Mouse (Mus musculus): ENCODE measurements around the gene Entpd3. TPM values are rescaled to one million over a fixed set of nuclear protein-coding genes. Genes with fewer than 3 reads are reported as not detected.

Entpd3 gene
- polyA plus RNA-seq, 1 experiment from 2014 or later, result 0.53 TPM

DNA sequence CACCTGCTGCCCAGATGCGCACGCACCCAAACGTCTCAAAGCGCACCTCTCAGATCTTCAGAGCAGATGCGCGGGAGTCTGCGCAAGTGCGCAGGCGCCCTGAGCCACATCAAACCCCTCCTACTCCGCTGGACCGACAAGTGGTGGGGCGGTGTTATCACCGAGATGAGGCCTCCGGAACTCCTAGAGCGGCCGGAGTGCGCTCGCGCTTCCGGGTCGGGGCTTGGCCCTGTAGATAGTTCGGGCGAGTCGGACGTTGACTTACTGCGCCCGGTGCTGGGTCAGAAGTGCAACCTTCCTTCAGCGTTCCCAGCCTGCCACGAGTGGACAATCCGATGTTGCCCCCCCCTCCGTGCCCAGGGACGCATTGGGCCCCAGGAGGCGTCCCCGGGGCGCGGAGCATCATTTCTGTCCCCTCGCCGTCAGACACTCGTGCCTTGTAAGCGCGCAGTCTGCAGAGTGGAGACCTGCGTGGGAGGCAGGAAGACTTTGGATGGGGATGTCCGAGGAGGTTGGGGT lies 37.6 kb downstream of the Entpd3 start:
- no peaks in the 10 kb centered on the region for H3K9me3 ChIP-seq (replicated peaks; ENCODE audit: control insufficient read depth, low read length)
- peak overlapping the region; percentile 79 for H3K9ac ChIP-seq (replicated peaks; ENCODE audit: low read length)
- ATAC-seq (replicated peaks; ENCODE audit: insufficient number of reproducible peaks, low FRiP score, low TSS enrichment, low read depth) (peak; percentile 81), DNase-seq (ENCODE audit: low spot score) (peak; percentile 96)
- H3K4me3 ChIP-seq (ENCODE audit: low read depth, low read length), result peak overlapping the region; percentile 48
- H3K4me2 ChIP-seq (ENCODE audit: low read depth, low read length), result peak overlapping the region; percentile 86
- 0 out of 2 replicates have a peak overlapping the region, but pooled peaks have one; percentile 52 for H3K27ac ChIP-seq (replicated peaks; ENCODE audit: low read depth, low read length)
- peaks cover 7% of the 10 kb centered on the region for H3K36me3 ChIP-seq (replicated peaks; ENCODE audit: control insufficient read depth, insufficient read depth, low read depth, low read length)
- H3K4me1 ChIP-seq (ENCODE audit: control insufficient read depth, insufficient read depth, low read length), result no peaks in the 10 kb centered on the region
- no peaks in the 10 kb centered on the region for H3K27me3 ChIP-seq (ENCODE audit: control insufficient read depth, insufficient read depth, low read length)
- under 1% methylated on average over 43 of the region's 43 CpGs for WGBS

DNA sequence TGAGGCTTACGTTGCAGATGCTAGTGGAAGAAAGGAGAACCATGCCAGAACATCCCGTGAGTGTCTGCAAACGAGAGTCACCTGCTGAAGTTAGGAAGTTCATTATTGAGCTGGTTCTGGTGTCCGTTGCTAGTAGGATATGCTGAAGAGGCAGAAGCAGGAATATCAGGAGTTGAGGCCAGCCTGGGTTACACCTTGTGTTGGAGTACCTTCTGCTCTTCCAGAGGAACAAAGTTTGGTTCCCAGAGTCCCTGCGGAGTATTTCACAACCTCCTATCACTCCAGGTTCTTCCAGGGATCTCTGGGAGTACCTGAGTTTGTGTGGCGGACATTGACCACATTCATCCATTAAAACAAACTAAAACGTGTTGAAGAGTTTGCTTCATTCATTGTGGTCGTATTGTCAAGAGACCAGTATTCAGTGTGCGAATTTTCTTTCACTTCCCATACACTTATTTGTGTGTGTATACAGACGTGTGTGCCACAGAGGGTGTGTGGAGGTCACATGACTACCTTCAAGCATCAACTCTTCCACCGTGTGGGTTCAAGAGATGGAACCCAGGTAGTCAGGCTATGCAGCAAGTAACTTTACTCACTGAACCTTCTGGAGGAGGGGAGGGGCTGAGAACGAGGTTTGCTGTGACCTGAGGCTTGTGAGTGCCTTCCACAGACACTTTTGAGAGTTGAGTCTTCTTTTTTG lies 38.2 kb downstream of the Entpd3 start:
- Histone ChIP-seq H3K4me2 (ENCODE audit: low read depth, low read length) (peak overlapping the region; percentile 86), H3K36me3 (replicated peaks; ENCODE audit: control insufficient read depth, insufficient read depth, low read depth, low read length) (peaks cover 7% of the 10 kb centered on the region), H3K4me1 (ENCODE audit: control insufficient read depth, insufficient read depth, low read length) (no peaks in the 10 kb centered on the region; the same call in 1 of the 2 replicates), H3K4me3 (ENCODE audit: low read depth, low read length) (peak overlapping the region; percentile 48), H3K9me3 (replicated peaks; ENCODE audit: control insufficient read depth, low read length) (no peaks in the 10 kb centered on the region), H3K27me3 (ENCODE audit: control insufficient read depth, insufficient read depth, low read length) (no peaks in the 10 kb centered on the region), H3K27ac (replicated peaks; ENCODE audit: low read depth, low read length) (0 out of 2 replicates have a peak overlapping the region, but pooled peaks have one; percentile 52), H3K9ac (replicated peaks; ENCODE audit: low read length) (peak overlapping the region; percentile 79)
- ATAC-seq (replicated peaks; ENCODE audit: insufficient number of reproducible peaks, low FRiP score, low TSS enrichment, low read depth) (no peak), DNase-seq (ENCODE audit: low spot score) (no peak)
- 52% methylated on average over 12 of the region's 12 CpGs for WGBS

DNA sequence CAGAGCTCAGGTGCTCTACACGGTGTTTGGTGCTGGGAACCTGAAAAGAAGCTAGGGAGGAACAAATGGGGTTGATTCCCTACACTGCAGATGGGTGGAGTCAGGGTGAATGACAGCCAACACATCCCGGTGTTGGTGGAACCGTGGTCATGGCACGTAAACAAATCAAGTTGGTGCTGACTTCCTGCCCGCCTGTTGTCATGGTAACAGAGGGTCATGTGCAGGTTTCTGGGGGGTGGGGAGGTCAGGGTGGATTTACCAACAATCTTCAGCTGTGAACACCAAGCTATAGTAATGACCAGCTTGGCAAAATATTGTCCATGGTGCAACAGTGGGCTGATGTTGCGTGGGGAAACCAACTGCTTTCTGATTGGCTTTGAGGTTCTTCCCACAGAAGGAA lies 39.1 kb downstream of the Entpd3 start:
- 63% methylated on average over 6 of the region's 6 CpGs for WGBS
- H3K4me2 ChIP-seq (ENCODE audit: low read depth, low read length), result no peak overlapping the region
- H3K36me3 ChIP-seq (replicated peaks; ENCODE audit: control insufficient read depth, insufficient read depth, low read depth, low read length), result peaks cover 7% of the 10 kb centered on the region
- DNase-seq (ENCODE audit: low spot score), result no peak
- H3K27me3 ChIP-seq (ENCODE audit: control insufficient read depth, insufficient read depth, low read length), result no peaks in the 10 kb centered on the region
- H3K9me3 ChIP-seq (replicated peaks; ENCODE audit: control insufficient read depth, low read length), result no peaks in the 10 kb centered on the region
- no peak overlapping the region for H3K27ac ChIP-seq (replicated peaks; ENCODE audit: low read depth, low read length)
- no peak overlapping the region for H3K4me3 ChIP-seq (ENCODE audit: low read depth, low read length)
- H3K9ac ChIP-seq (replicated peaks; ENCODE audit: low read length), result no peak overlapping the region
- H3K4me1 ChIP-seq (ENCODE audit: control insufficient read depth, insufficient read depth, low read length), result no peaks in the 10 kb centered on the region; the same call in 1 of the 2 replicates
- ATAC-seq (replicated peaks; ENCODE audit: insufficient number of reproducible peaks, low FRiP score, low TSS enrichment, low read depth), result no peak

DNA sequence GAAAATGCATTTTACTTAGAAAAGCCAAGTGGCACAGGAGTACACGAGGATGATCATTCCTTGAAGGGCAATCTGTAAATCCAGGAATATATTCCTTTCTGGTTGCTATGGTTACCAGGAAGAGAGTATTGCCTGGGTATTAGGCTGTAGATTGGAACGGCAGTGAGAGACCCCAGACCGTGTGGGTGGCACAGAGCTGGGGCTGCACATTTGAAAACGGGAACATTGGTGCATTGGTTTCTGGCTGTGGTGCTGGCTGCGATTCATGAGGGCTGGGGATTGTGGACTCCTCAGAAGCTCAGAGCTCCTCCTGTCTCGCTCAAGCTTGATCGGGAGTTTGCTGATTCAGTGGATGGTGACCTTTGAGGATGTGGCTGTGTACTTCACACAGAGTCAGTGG lies 40.2 kb downstream of the Entpd3 start:
- 81% methylated on average over 7 of the region's 7 CpGs for WGBS

DNA sequence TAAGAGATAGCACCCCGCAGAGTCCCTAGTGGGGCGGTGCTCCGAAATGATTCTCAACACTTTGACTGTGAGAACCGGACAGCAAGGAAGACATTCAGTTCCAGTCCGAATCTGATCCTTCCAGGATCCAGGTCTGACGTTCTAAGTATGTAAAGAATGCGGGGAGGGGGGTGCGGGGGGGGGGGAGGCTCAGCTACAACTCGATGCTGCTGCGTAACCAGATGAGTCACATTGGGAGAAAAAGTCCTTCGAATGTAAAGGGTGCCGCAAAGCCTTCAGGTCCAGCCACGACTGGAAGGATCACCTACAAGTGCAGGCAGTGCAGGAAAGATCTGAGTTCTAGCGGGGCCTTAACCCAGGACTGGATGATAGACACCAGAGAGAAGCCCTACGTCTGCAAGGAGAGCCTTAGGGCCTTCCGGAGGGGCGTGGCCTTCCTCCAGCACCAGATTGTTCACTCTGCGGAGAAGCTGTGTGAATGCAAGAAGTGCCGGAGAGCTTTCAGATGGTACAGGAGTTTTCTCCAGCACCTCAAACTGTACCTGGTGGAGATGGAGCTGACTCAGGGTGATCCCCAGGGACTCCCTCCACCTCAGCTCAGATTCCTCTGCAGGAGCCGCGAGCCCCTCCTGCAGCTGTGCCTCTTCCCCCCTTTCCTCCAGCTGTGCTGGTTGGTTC lies 42.5 kb downstream of the Entpd3 start:
- Histone ChIP-seq H3K36me3 (replicated peaks; ENCODE audit: control insufficient read depth, insufficient read depth, low read depth, low read length) (no peaks in the 10 kb centered on the region), H3K4me3 (ENCODE audit: low read depth, low read length) (peak overlapping the region; percentile 34), H3K4me2 (ENCODE audit: low read depth, low read length) (peak overlapping the region; percentile 71), H3K9ac (replicated peaks; ENCODE audit: low read length) (peak overlapping the region; percentile 63), H3K4me1 (ENCODE audit: control insufficient read depth, insufficient read depth, low read length) (no peaks in the 10 kb centered on the region; the same call in 1 of the 2 replicates), H3K27me3 (ENCODE audit: control insufficient read depth, insufficient read depth, low read length) (no peaks in the 10 kb centered on the region), H3K27ac (replicated peaks; ENCODE audit: low read depth, low read length) (peak overlapping the region; percentile 72; the same call in 1 of the 2 replicates), H3K9me3 (replicated peaks; ENCODE audit: control insufficient read depth, low read length) (no peaks in the 10 kb centered on the region)
- WGBS, result 15% methylated on average over 19 of the region's 21 CpGs
- ATAC-seq (replicated peaks; ENCODE audit: insufficient number of reproducible peaks, low FRiP score, low TSS enrichment, low read depth) (peak; percentile 72), DNase-seq (ENCODE audit: low spot score) (peak; percentile 81)

More for the DNA sequence above, 40.2 kb downstream of the Entpd3 start:
- H3K4me1 ChIP-seq (ENCODE audit: control insufficient read depth, insufficient read depth, low read length), result no peaks in the 10 kb centered on the region; the same call in 1 of the 2 replicates
- no peak overlapping the region for H3K9ac ChIP-seq (replicated peaks; ENCODE audit: low read length)
- H3K4me3 ChIP-seq (ENCODE audit: low read depth, low read length), result no peak overlapping the region
- DNase-seq (ENCODE audit: low spot score), result no peak
- no peaks in the 10 kb centered on the region for H3K9me3 ChIP-seq (replicated peaks; ENCODE audit: control insufficient read depth, low read length)
- H3K27me3 ChIP-seq (ENCODE audit: control insufficient read depth, insufficient read depth, low read length), result no peaks in the 10 kb centered on the region
- no peak overlapping the region for H3K27ac ChIP-seq (replicated peaks; ENCODE audit: low read depth, low read length)
- 0 out of 2 replicates have a peak, but pooled peaks cover 3% of the 10 kb centered on the region for H3K36me3 ChIP-seq (replicated peaks; ENCODE audit: control insufficient read depth, insufficient read depth, low read depth, low read length)
- H3K4me2 ChIP-seq (ENCODE audit: low read depth, low read length), result no peak overlapping the region
- no peak for ATAC-seq (replicated peaks; ENCODE audit: insufficient number of reproducible peaks, low FRiP score, low TSS enrichment, low read depth)

DNA sequence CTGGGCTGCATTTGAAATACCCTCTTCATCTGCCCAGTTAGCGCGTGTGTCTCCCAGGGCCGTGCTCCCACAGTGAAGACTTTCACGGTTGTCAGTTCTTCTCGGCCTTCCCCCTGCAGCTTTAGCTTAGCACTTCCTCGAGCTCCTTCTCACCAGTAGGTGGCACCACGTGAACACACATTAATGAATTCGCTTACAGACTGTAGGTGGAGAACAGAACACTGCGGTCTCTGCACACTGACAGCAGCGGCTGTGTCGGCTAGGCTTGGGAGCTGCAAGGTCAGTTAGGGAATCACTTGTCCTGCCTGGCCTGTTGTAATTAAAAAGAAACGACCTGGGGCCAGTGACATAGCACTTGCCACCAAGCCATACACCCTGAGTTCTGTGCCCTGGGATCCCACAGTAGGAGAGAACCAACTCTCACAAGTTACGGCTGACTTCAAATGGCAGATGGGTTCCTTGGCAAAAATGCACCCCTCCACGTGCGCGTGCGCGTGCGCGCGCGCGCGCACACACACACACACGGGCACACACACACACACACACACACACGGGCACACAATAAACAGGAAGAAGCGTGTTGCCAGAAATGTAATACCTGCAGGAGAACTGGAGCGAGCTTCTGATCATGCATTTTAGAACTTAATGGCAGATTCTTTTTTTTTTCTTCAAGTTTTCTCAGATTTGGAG lies 43.1 kb downstream of the Entpd3 start:
- Histone ChIP-seq H3K9me3 (replicated peaks; ENCODE audit: control insufficient read depth, low read length) (no peaks in the 10 kb centered on the region), H3K4me1 (ENCODE audit: control insufficient read depth, insufficient read depth, low read length) (no peaks in the 10 kb centered on the region; the same call in 1 of the 2 replicates), H3K36me3 (replicated peaks; ENCODE audit: control insufficient read depth, insufficient read depth, low read depth, low read length) (no peaks in the 10 kb centered on the region), H3K27ac (replicated peaks; ENCODE audit: low read depth, low read length) (peak overlapping the region; percentile 72; the same call in 1 of the 2 replicates), H3K4me3 (ENCODE audit: low read depth, low read length) (peak overlapping the region; percentile 34), H3K9ac (replicated peaks; ENCODE audit: low read length) (peak overlapping the region; percentile 63), H3K27me3 (ENCODE audit: control insufficient read depth, insufficient read depth, low read length) (no peaks in the 10 kb centered on the region), H3K4me2 (ENCODE audit: low read depth, low read length) (peak overlapping the region; percentile 71)
- ATAC-seq (replicated peaks; ENCODE audit: insufficient number of reproducible peaks, low FRiP score, low TSS enrichment, low read depth) (peak; percentile 58), DNase-seq (ENCODE audit: low spot score) (peak; percentile 94)
- 7% methylated on average over 28 of the region's 28 CpGs for WGBS

DNA sequence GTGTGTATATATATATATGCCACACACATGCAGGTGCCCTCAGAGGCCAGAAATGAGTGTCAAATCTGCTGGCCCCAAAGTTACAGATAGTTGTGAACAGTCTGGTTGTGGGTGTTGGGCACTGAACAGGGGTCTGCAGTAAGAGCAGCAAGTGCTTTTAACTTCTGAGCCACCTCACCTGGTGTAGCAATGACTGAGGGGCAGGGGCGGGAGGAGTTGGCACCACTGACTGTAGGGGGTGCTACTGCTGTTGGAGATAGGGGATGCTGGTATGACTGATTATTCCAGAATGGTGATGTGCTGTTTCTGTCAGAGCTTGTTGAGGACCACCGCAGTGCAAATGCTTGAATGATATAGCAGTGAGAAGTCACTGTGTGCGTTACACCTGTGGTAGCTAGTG lies 43.7 kb downstream of the Entpd3 start:
- 77% methylated on average over 3 of the region's 3 CpGs for WGBS
- Histone ChIP-seq H3K27ac (replicated peaks; ENCODE audit: low read depth, low read length) (no peak overlapping the region), H3K4me3 (ENCODE audit: low read depth, low read length) (no peak overlapping the region), H3K9ac (replicated peaks; ENCODE audit: low read length) (no peak overlapping the region), H3K4me2 (ENCODE audit: low read depth, low read length) (peak overlapping the region; percentile 71), H3K9me3 (replicated peaks; ENCODE audit: control insufficient read depth, low read length) (no peaks in the 10 kb centered on the region), H3K36me3 (replicated peaks; ENCODE audit: control insufficient read depth, insufficient read depth, low read depth, low read length) (no peaks in the 10 kb centered on the region), H3K4me1 (ENCODE audit: control insufficient read depth, insufficient read depth, low read length) (no peaks in the 10 kb centered on the region; the same call in 1 of the 2 replicates), H3K27me3 (ENCODE audit: control insufficient read depth, insufficient read depth, low read length) (no peaks in the 10 kb centered on the region)
- DNase-seq (ENCODE audit: low spot score) (no peak), ATAC-seq (replicated peaks; ENCODE audit: insufficient number of reproducible peaks, low FRiP score, low TSS enrichment, low read depth) (no peak)

Measured in embryonic facial prominence, embryonic 11.5 days (tissue).